Mouse (Mus musculus) Muller cell, postnatal 12 days (primary cell): ENCODE measurements around the gene Frmd4a.

Experiments
- DNase-seq: peaks from one replicate; pipeline ENCODE4 v3.0.0-alpha.2; 2015; ENCODE audit errors: inconsistent ontology term

The Frmd4a gene

GRCm38 (mm10) chr2:4518549-4518948, 501.0 kb downstream of the Frmd4a start:
- DNase-seq, result no peak

GRCm38 (mm10) chr2:4522769-4523487, 505.4 kb downstream of the Frmd4a start:
- DNase-seq, result no peak

- DNase-seq, result no peak
These were observed 509.6 kb downstream of the Frmd4a start for GRCm38 (mm10) chr2:4527094-4527493.

- peak; percentile 71 for DNase-seq
These were observed 511.8 kb downstream of the Frmd4a start for GRCm38 (mm10) chr2:4529254-4529729.

- DNase-seq, result no peak
These were observed 514.1 kb downstream of the Frmd4a start for GRCm38 (mm10) chr2:4531533-4532197.

GRCm38 (mm10) chr2:4532198-4532568, 514.7 kb downstream of the Frmd4a start:
- DNase-seq, result no peak

- no peak for DNase-seq
These were observed 515.4 kb downstream of the Frmd4a start for GRCm38 (mm10) chr2:4532945-4533344.

- DNase-seq, result no peak
These were observed 517.8 kb downstream of the Frmd4a start for GRCm38 (mm10) chr2:4535187-4535864.

GRCm38 (mm10) chr2:4541330-4541729, 523.8 kb downstream of the Frmd4a start:
- no peak for DNase-seq

- DNase-seq, result no peak
These were observed 524.5 kb downstream of the Frmd4a start for GRCm38 (mm10) chr2:4541844-4542628.

- peak; percentile 82 for DNase-seq
These were observed 525.3 kb downstream of the Frmd4a start for GRCm38 (mm10) chr2:4542629-4543416.

GRCm38 (mm10) chr2:4543417-4543775, 525.9 kb downstream of the Frmd4a start:
- DNase-seq, result peak; percentile 72

- DNase-seq, result no peak
These were observed 526.8 kb downstream of the Frmd4a start for GRCm38 (mm10) chr2:4544360-4544759.

GRCm38 (mm10) chr2:4545261-4545660, 527.7 kb downstream of the Frmd4a start:
- no peak for DNase-seq

GRCm38 (mm10) chr2:4547003-4547662, 529.6 kb downstream of the Frmd4a start:
- no peak for DNase-seq

GRCm38 (mm10) chr2:4549271-4549670, 531.8 kb downstream of the Frmd4a start:
- no peak for DNase-seq

- DNase-seq, result no peak
These were observed 532.7 kb downstream of the Frmd4a start for GRCm38 (mm10) chr2:4550017-4550763.

- DNase-seq, result no peak
These were observed 533.9 kb downstream of the Frmd4a start for GRCm38 (mm10) chr2:4551438-4551837.

- DNase-seq, result no peak
These were observed 534.3 kb downstream of the Frmd4a start for GRCm38 (mm10) chr2:4551866-4552265.

GRCm38 (mm10) chr2:4552486-4552885, 535.0 kb downstream of the Frmd4a start:
- DNase-seq, result no peak
